7 mouse cellular contexts compared by ENCODE assay signal in genomic region chr4:133091459-133091785, GRCm38 (mm10). TPM values are rescaled to one million over a fixed set of nuclear protein-coding genes. Genes with fewer than 3 reads are reported as not detected.
DNase-seq lines count a peak whose midpoint lies in the region; ATAC-seq and TF ChIP-seq lines count a peak whose summit lies in the region.

No protein-coding gene starts in this region.

- no peak for TF ChIP-seq EP300 in liver, postnatal 0 days (IDR thresholded peaks at IDR 0.05; ENCODE audit: low read depth)

- no peak overlapping the region for H3K9ac ChIP-seq in liver, embryonic 12.5 days
- no peak overlapping the region for H3K9ac ChIP-seq in liver, postnatal 0 days (replicated peaks)
- H3K9ac ChIP-seq in embryonic facial prominence, embryonic 14.5 days (ENCODE audit: low read depth, low read length): peak overlapping the region; percentile 30; the same call in 1 of the 2 replicates
- peak overlapping the region; percentile 19; the same call in 1 of the 2 replicates for H3K9ac ChIP-seq in hindbrain, embryonic 14.5 days
- H3K9ac ChIP-seq in midbrain, embryonic 16.5 days (ENCODE audit: low read depth, low read length): no peak overlapping the region

- no peak overlapping the region for H3K4me3 ChIP-seq in liver, embryonic 12.5 days
- H3K4me3 ChIP-seq in liver, postnatal 0 days (ENCODE audit: low read depth, low read length): no peak overlapping the region
- H3K4me3 ChIP-seq in embryonic facial prominence, embryonic 14.5 days (ENCODE audit: low read depth, low read length): no peak overlapping the region
- no peak overlapping the region for H3K4me3 ChIP-seq in hindbrain, embryonic 14.5 days (replicated peaks; ENCODE audit: low read length)
- H3K4me3 ChIP-seq in midbrain, embryonic 16.5 days (ENCODE audit: low read depth, low read length): no peak overlapping the region

- H3K27me3 ChIP-seq in liver, embryonic 12.5 days (replicated peaks): peaks cover 65% of the 10 kb centered on the region
- H3K27me3 ChIP-seq in liver, postnatal 0 days (ENCODE audit: insufficient read depth, low read length): 0 out of 2 replicates have a peak, but pooled peaks cover 3% of the 10 kb centered on the region
- no peaks in the 10 kb centered on the region for H3K27me3 ChIP-seq in embryonic facial prominence, embryonic 14.5 days (replicated peaks; ENCODE audit: control insufficient read depth, insufficient read depth, low read length)
- H3K27me3 ChIP-seq in hindbrain, embryonic 14.5 days (ENCODE audit: control insufficient read depth, insufficient read depth, low read length): no peaks in the 10 kb centered on the region
- no peaks in the 10 kb centered on the region for H3K27me3 ChIP-seq in midbrain, embryonic 16.5 days (ENCODE audit: control insufficient read depth, insufficient read depth, low read depth, low read length)

- peak overlapping the region; percentile 5; the same call in 1 of the 2 replicates for H3K27ac ChIP-seq in liver, embryonic 12.5 days
- no peak overlapping the region for H3K27ac ChIP-seq in liver, postnatal 0 days (ENCODE audit: low read depth)
- H3K27ac ChIP-seq in embryonic facial prominence, embryonic 14.5 days (replicated peaks; ENCODE audit: low read depth, low read length): peak overlapping the region; percentile 92
- H3K27ac ChIP-seq in hindbrain, embryonic 14.5 days: peak overlapping the region; percentile 85
- H3K27ac ChIP-seq in midbrain, embryonic 16.5 days (ENCODE audit: low read length): peak overlapping the region; percentile 62

- DNase-seq in liver, postnatal 0 days: no peak
- DNase-seq in embryonic facial prominence, embryonic 14.5 days (ENCODE audit: low spot score): no peak
- no peak for DNase-seq in hindbrain, embryonic 14.5 days (ENCODE audit: low spot score)
- no peak for DNase-seq in retina, embryonic 14.5 days (ENCODE audit: low spot score)

- TF ChIP-seq CTCF in liver, postnatal 0 days (IDR thresholded peaks at IDR 0.05; ENCODE audit: low read depth): no peak

- ATAC-seq in liver, embryonic 12.5 days: no peak
- no peak for ATAC-seq in liver, postnatal 0 days
- no peak for ATAC-seq in embryonic facial prominence, embryonic 14.5 days (ENCODE audit: low read depth)
- ATAC-seq in hindbrain, embryonic 14.5 days (ENCODE audit: low FRiP score): no peak
- ATAC-seq in midbrain, embryonic 16.5 days: no peak
- ATAC-seq in erythroblast, adult 5-6 weeks (replicated peaks; ENCODE audit: low FRiP score, poor library complexity, severe bottlenecking): no peak

- no peaks in the 10 kb centered on the region for H3K9me3 ChIP-seq in liver, embryonic 12.5 days (replicated peaks)
- H3K9me3 ChIP-seq in liver, postnatal 0 days (ENCODE audit: low read length): no peaks in the 10 kb centered on the region
- H3K9me3 ChIP-seq in embryonic facial prominence, embryonic 14.5 days (ENCODE audit: control insufficient read depth, low read length): no peaks in the 10 kb centered on the region
- H3K9me3 ChIP-seq in hindbrain, embryonic 14.5 days (ENCODE audit: control insufficient read depth, low read length): no peaks in the 10 kb centered on the region
- no peaks in the 10 kb centered on the region for H3K9me3 ChIP-seq in midbrain, embryonic 16.5 days (replicated peaks; ENCODE audit: control insufficient read depth, low read length, poor library complexity, severe bottlenecking)

- peaks cover 70% of the 10 kb centered on the region for H3K4me1 ChIP-seq in liver, embryonic 12.5 days
- peaks cover 58% of the 10 kb centered on the region for H3K4me1 ChIP-seq in liver, postnatal 0 days (ENCODE audit: insufficient read depth)
- peaks cover 75% of the 10 kb centered on the region for H3K4me1 ChIP-seq in embryonic facial prominence, embryonic 14.5 days (ENCODE audit: control insufficient read depth, insufficient read depth, low read length)
- peaks cover 53% of the 10 kb centered on the region for H3K4me1 ChIP-seq in hindbrain, embryonic 14.5 days (replicated peaks; ENCODE audit: control insufficient read depth, insufficient read depth, low read length)
- H3K4me1 ChIP-seq in midbrain, embryonic 16.5 days (ENCODE audit: control insufficient read depth, insufficient read depth, low read length): peaks cover 56% of the 10 kb centered on the region

- no peaks in the 10 kb centered on the region for H3K36me3 ChIP-seq in liver, embryonic 12.5 days
- no peaks in the 10 kb centered on the region for H3K36me3 ChIP-seq in liver, postnatal 0 days (replicated peaks; ENCODE audit: insufficient read depth, low read length)
- H3K36me3 ChIP-seq in embryonic facial prominence, embryonic 14.5 days (ENCODE audit: control insufficient read depth, insufficient read depth, low read length): no peaks in the 10 kb centered on the region
- H3K36me3 ChIP-seq in hindbrain, embryonic 14.5 days (replicated peaks; ENCODE audit: control insufficient read depth, insufficient read depth): no peaks in the 10 kb centered on the region
- H3K36me3 ChIP-seq in midbrain, embryonic 16.5 days (ENCODE audit: control insufficient read depth, insufficient read depth, low read length): no peaks in the 10 kb centered on the region

- H3K4me2 ChIP-seq in liver, embryonic 12.5 days: no peak overlapping the region
- no peak overlapping the region for H3K4me2 ChIP-seq in liver, postnatal 0 days (ENCODE audit: low read depth, low read length)
- peak overlapping the region; percentile 39; the same call in 1 of the 2 replicates for H3K4me2 ChIP-seq in embryonic facial prominence, embryonic 14.5 days (ENCODE audit: low read depth, low read length)
- no peak overlapping the region for H3K4me2 ChIP-seq in hindbrain, embryonic 14.5 days (replicated peaks)
- H3K4me2 ChIP-seq in midbrain, embryonic 16.5 days (ENCODE audit: low read length): no peak overlapping the region

- 42% methylated on average over 4 of the region's 4 CpGs for WGBS in liver, embryonic 12.5 days (ENCODE audit: insufficient replicate concordance)
- WGBS in liver, postnatal 0 days (ENCODE audit: insufficient replicate concordance): 48% methylated on average over 4 of the region's 4 CpGs
- 41% methylated on average over 2 of the region's 4 CpGs for WGBS in embryonic facial prominence, embryonic 14.5 days
- WGBS in hindbrain, embryonic 14.5 days: 75% methylated on average over 4 of the region's 4 CpGs
- 58% methylated on average over 4 of the region's 4 CpGs for WGBS in midbrain, embryonic 16.5 days

RNA-seq across cellular contexts. Expression of gene Wasf2, which starts 38.9 kb away (rescaled TPM):
- 35.9 and 42.2 TPM in 2 replicates for polyA plus RNA-seq in liver, embryonic 12.5 days (2016; fragmentation: Nextera tagmentation; extraction: Ambion mirVana)
- 35.8 and 43.1 TPM in 2 replicates for polyA plus RNA-seq in liver, postnatal 0 days (2015; fragmentation: Nextera tagmentation; extraction: Ambion mirVana)
- 83.4 and 92.4 TPM in 2 replicates for polyA plus RNA-seq in embryonic facial prominence, embryonic 14.5 days (2014; fragmentation: Nextera tagmentation; extraction: Ambion mirVana)
- polyA plus RNA-seq in hindbrain, embryonic 14.5 days (2014; fragmentation: Nextera tagmentation; extraction: Ambion mirVana): 21.0 and 23.9 TPM in 2 replicates
- polyA plus RNA-seq in midbrain, embryonic 16.5 days (2015; fragmentation: Nextera tagmentation; extraction: Ambion mirVana): 20.1 and 27.1 TPM in 2 replicates
- 49.6 and 78.6 TPM in 2 replicates for total RNA-seq in erythroblast, adult 5-6 weeks (2015; ENCODE audit: low replicate concordance)
- total RNA-seq in erythroblast, adult 5-6 weeks (2017; ENCODE audit: low replicate concordance): 40.3 and 58.8 TPM in 2 replicates

Comparison
In these comparisons a context has a peak if more than half of its experiments do, and no peak if none do; other contexts are left out.
1. H3K9ac ChIP-seq: peak in embryonic facial prominence, embryonic 14.5 days (single experiment) and hindbrain, embryonic 14.5 days (single experiment); none in liver, embryonic 12.5 days (single experiment), liver, postnatal 0 days (single experiment) and midbrain, embryonic 16.5 days (single experiment).